Mouse (Mus musculus) heart, adult 11 months (tissue): ENCODE data around the gene Enho.
"Not testable (repeated sequence)": the region's sequence is repeated elsewhere in the genome, so short reads cannot be mapped to it uniquely, and the experiment has no call there.

Experiments used
- DNase-seq: peaks from one replicate; pipeline ENCODE4 v3.0.0; 2022

Gene Enho

GRCm38 (mm10) chr4:41639913-41640507 is at the start of gene Enho:
Gene Enho, minus strand, starts transcription at chr4:41640324.
- peak; percentile 99 for DNase-seq

GRCm38 (mm10) chr4:41688562-41688961 is 48.4 kb upstream of the Enho start:
- DNase-seq, result not testable (repeated sequence)

- DNase-seq, result not testable (repeated sequence)
These were observed 45.9 kb upstream of the Enho start for GRCm38 (mm10) chr4:41685882-41686492.

GRCm38 (mm10) chr4:41684931-41685453 is 44.9 kb upstream of the Enho start:
- DNase-seq, result peak; percentile 86

- DNase-seq, result peak; percentile 88
These were observed 44.2 kb upstream of the Enho start for GRCm38 (mm10) chr4:41684131-41684930.

GRCm38 (mm10) chr4:41683303-41683702 is 43.2 kb upstream of the Enho start:
- DNase-seq, result peak; percentile 91

GRCm38 (mm10) chr4:41682789-41683188 is 42.7 kb upstream of the Enho start:
- no peak for DNase-seq

GRCm38 (mm10) chr4:41681947-41682346 is 41.8 kb upstream of the Enho start:
- peak; percentile 85 for DNase-seq

- DNase-seq, result no peak
These were observed 41.1 kb upstream of the Enho start for GRCm38 (mm10) chr4:41681176-41681575.

- DNase-seq, result peak; percentile 83
These were observed 39.2 kb upstream of the Enho start for GRCm38 (mm10) chr4:41679291-41679690.

- DNase-seq, result no peak
These were observed 38.7 kb upstream of the Enho start for GRCm38 (mm10) chr4:41678863-41679262.

- peak; percentile 93 for DNase-seq
These were observed 37.0 kb upstream of the Enho start for GRCm38 (mm10) chr4:41677006-41677629.

- peak; percentile 92 for DNase-seq
These were observed 36.3 kb upstream of the Enho start for GRCm38 (mm10) chr4:41676248-41677005.

- peak; percentile 90 for DNase-seq
These were observed 33.1 kb upstream of the Enho start for GRCm38 (mm10) chr4:41673186-41673585.

GRCm38 (mm10) chr4:41672522-41672963 is 32.4 kb upstream of the Enho start:
- no peak for DNase-seq

- peak; percentile 86 for DNase-seq
These were observed 31.9 kb upstream of the Enho start for GRCm38 (mm10) chr4:41671963-41672480.

- no peak for DNase-seq
These were observed 31.4 kb upstream of the Enho start for GRCm38 (mm10) chr4:41671500-41671899.

GRCm38 (mm10) chr4:41670836-41671235 is 30.7 kb upstream of the Enho start:
- DNase-seq, result no peak

- no peak for DNase-seq
These were observed 26.5 kb upstream of the Enho start for GRCm38 (mm10) chr4:41666646-41667045.

GRCm38 (mm10) chr4:41665009-41665675 is 25.0 kb upstream of the Enho start:
- no peak for DNase-seq

GRCm38 (mm10) chr4:41664533-41664932 is 24.4 kb upstream of the Enho start:
- DNase-seq, result no peak
